ENCODE assay signal across 24 mouse cellular contexts in genomic region chr8:119904323-119904911, GRCm38 (mm10). TPM values are rescaled to one million over a fixed set of nuclear protein-coding genes. Genes with fewer than 3 reads are reported as not detected.
A peak's percentile ranks its signal among the peaks of the same experiment; 100 is the strongest.
DNase-seq lines count a peak whose midpoint lies in the region; ATAC-seq and TF ChIP-seq lines count a peak whose summit lies in the region.
"Had no signal": no experiment of that assay in that cellular context is flagged by ENCODE, and none has a peak within 500 bp of the region (broad histone marks: within the 10 kb centered on the region; RNA-seq: fewer than 3 reads in every experiment).

No protein-coding gene starts in this region.

- H3K4me1 ChIP-seq in stomach, embryonic 14.5 days (ENCODE audit: control insufficient read depth, insufficient read depth, low read length), result no peaks in the 10 kb centered on the region
- H3K4me1 ChIP-seq in stomach, postnatal 0 days (replicated peaks; ENCODE audit: control insufficient read depth, insufficient read depth), result no peaks in the 10 kb centered on the region
- H3K4me1 ChIP-seq in liver, embryonic 12.5 days, result peaks cover 27% of the 10 kb centered on the region
- H3K4me1 ChIP-seq: embryonic facial prominence, embryonic 15.5 days; hindbrain, embryonic 13.5 days had no signal

- H3K4me2 ChIP-seq in stomach, embryonic 14.5 days (replicated peaks; ENCODE audit: low read depth, low read length), result no peak overlapping the region
- no peak overlapping the region for H3K4me2 ChIP-seq in stomach, postnatal 0 days (replicated peaks; ENCODE audit: low read depth)
- no peak overlapping the region for H3K4me2 ChIP-seq in liver, embryonic 12.5 days
- H3K4me2 ChIP-seq: embryonic facial prominence, embryonic 15.5 days; hindbrain, embryonic 13.5 days had no signal

- no peak for TF ChIP-seq EP300 in stomach, postnatal 0 days (optimal IDR thresholded peaks at IDR 0.05)

- peak; percentile 54 for DNase-seq in adrenal gland, postnatal 14 days
- no peak for DNase-seq in adrenal gland, postnatal 10 days
- DNase-seq in stomach, postnatal 0 days (ENCODE audit: low spot score), result no peak
- DNase-seq in ES-CJ7 (ENCODE audit: low read depth, low spot score), result peak; percentile 49
- DNase-seq in mesoderm, embryonic 11.5 days (ENCODE audit: low read depth, low spot score), result peak; percentile 39
- no peak for DNase-seq in layer of hippocampus, postnatal 25 days (ENCODE audit: extremely low spot score in 1 of 2, low spot score in 1 of 2)
- DNase-seq: cerebellum, adult 11-12 months; cerebellum, adult 9-10 months; cerebellum, postnatal 36 days; gastrocnemius, adult 2 months; gastrocnemius, postnatal 36 days; heart, adult 18-20 months; heart, postnatal 10 days; kidney, adult 11 months had no signal

- H3K27me3 ChIP-seq in stomach, embryonic 14.5 days (ENCODE audit: control insufficient read depth, insufficient read depth, low read length), result no peaks in the 10 kb centered on the region
- no peaks in the 10 kb centered on the region for H3K27me3 ChIP-seq in stomach, postnatal 0 days (ENCODE audit: control insufficient read depth, insufficient read depth, low read length)
- peaks cover 66% of the 10 kb centered on the region for H3K27me3 ChIP-seq in liver, embryonic 12.5 days (replicated peaks)
- H3K27me3 ChIP-seq: embryonic facial prominence, embryonic 15.5 days had no signal

- WGBS in stomach, embryonic 14.5 days, result 43% methylated on average over 12 of the region's 12 CpGs
- WGBS in stomach, postnatal 0 days, result 44% methylated on average over 12 of the region's 12 CpGs
- WGBS in liver, embryonic 12.5 days (ENCODE audit: insufficient replicate concordance), result 52% methylated on average over 12 of the region's 12 CpGs

- no peaks in the 10 kb centered on the region for H3K9me3 ChIP-seq in stomach, embryonic 14.5 days (ENCODE audit: control insufficient read depth, low read depth, low read length)
- no peaks in the 10 kb centered on the region for H3K9me3 ChIP-seq in stomach, postnatal 0 days (ENCODE audit: control insufficient read depth, low read length)
- no peaks in the 10 kb centered on the region for H3K9me3 ChIP-seq in liver, embryonic 12.5 days (replicated peaks)
- H3K9me3 ChIP-seq: embryonic facial prominence, embryonic 15.5 days; forebrain, embryonic 10.5 days; heart, embryonic 10.5 days; hindbrain, embryonic 13.5 days had no signal

- ATAC-seq in stomach, embryonic 14.5 days (ENCODE audit: insufficient number of reproducible peaks, insufficient read depth, low FRiP score, low read depth), result 0 out of 2 replicates have a peak, but pooled peaks have one; percentile 14
- ATAC-seq in stomach, postnatal 0 days (ENCODE audit: low FRiP score, low TSS enrichment), result no peak
- ATAC-seq in liver, embryonic 12.5 days, result no peak
- ATAC-seq: forebrain, embryonic 14.5 days; hindbrain, postnatal 0 days had no signal

- no peak overlapping the region for H3K9ac ChIP-seq in stomach, embryonic 14.5 days (replicated peaks; ENCODE audit: low read depth, low read length)
- H3K9ac ChIP-seq in stomach, postnatal 0 days (ENCODE audit: low read length), result no peak overlapping the region
- H3K9ac ChIP-seq in liver, embryonic 12.5 days, result no peak overlapping the region
- H3K9ac ChIP-seq: embryonic facial prominence, embryonic 15.5 days; hindbrain, embryonic 13.5 days had no signal

- no peak for TF ChIP-seq CTCF in stomach, postnatal 0 days (IDR thresholded peaks at IDR 0.05; ENCODE audit: low read depth)

- no peaks in the 10 kb centered on the region for H3K36me3 ChIP-seq in stomach, embryonic 14.5 days (ENCODE audit: control insufficient read depth, insufficient read depth, low read length)
- H3K36me3 ChIP-seq in stomach, postnatal 0 days (ENCODE audit: control insufficient read depth, insufficient read depth, low read length), result no peaks in the 10 kb centered on the region
- H3K36me3 ChIP-seq in liver, embryonic 12.5 days, result no peaks in the 10 kb centered on the region
- H3K36me3 ChIP-seq: embryonic facial prominence, embryonic 15.5 days; forebrain, embryonic 10.5 days; heart, embryonic 10.5 days; hindbrain, embryonic 13.5 days had no signal

- H3K4me3 ChIP-seq in stomach, embryonic 14.5 days (ENCODE audit: low read depth, low read length), result no peak overlapping the region
- no peak overlapping the region for H3K4me3 ChIP-seq in stomach, postnatal 0 days (ENCODE audit: low read depth, low read length)
- no peak overlapping the region for H3K4me3 ChIP-seq in liver, embryonic 12.5 days
- H3K4me3 ChIP-seq: embryonic facial prominence, embryonic 15.5 days; erythroblast, embryonic 14.5 days; forebrain, embryonic 10.5 days; gastrocnemius, adult 2 months; heart, embryonic 10.5 days; hindbrain, embryonic 13.5 days had no signal

- no peak overlapping the region for H3K27ac ChIP-seq in stomach, embryonic 14.5 days (ENCODE audit: low read length)
- H3K27ac ChIP-seq in stomach, postnatal 0 days (replicated peaks), result no peak overlapping the region
- no peak overlapping the region for H3K27ac ChIP-seq in liver, embryonic 12.5 days
- H3K27ac ChIP-seq: embryonic facial prominence, embryonic 15.5 days; forebrain, embryonic 10.5 days; gastrocnemius, adult 2 months; heart, embryonic 10.5 days; hindbrain, embryonic 13.5 days; hindbrain, postnatal 0 days had no signal

RNA-seq across cellular contexts. Expression of gene Usp10, which starts 5.7 kb away (rescaled TPM):
- total RNA-seq in adrenal gland, postnatal 14 days (2021), result 103 and 109 TPM in 2 replicates
- 100 to 1,000 TPM in 1 of 2 experiments, 10 to 100 TPM in 1; 92.2 to 106 TPM for total RNA-seq in adrenal gland, postnatal 10 days (2021)
- 110 and 114 TPM in 2 replicates for polyA plus RNA-seq in stomach, embryonic 14.5 days (2014; fragmentation: Nextera tagmentation; extraction: Ambion mirVana)
- 54.5 and 57.2 TPM in 2 replicates for polyA plus RNA-seq in stomach, postnatal 0 days (2015; fragmentation: Nextera tagmentation; extraction: Ambion mirVana)
- polyA plus RNA-seq in liver, embryonic 12.5 days (2016; fragmentation: Nextera tagmentation; extraction: Ambion mirVana), result 124 and 136 TPM in 2 replicates
- total RNA-seq in layer of hippocampus, postnatal 25 days (2021), result 10 to 100 TPM; 84.3 to 99.0 TPM

RNA-seq across cellular contexts. Expression of gene Gm20388, which starts 6.2 kb away (rescaled TPM):
- 4.6 and 17.6 TPM in 2 replicates for total RNA-seq in adrenal gland, postnatal 14 days (2021)
- total RNA-seq in adrenal gland, postnatal 10 days (2021), result 1 to 10 TPM; 1.9 to 2.0 TPM
- 6.2 and 11.4 TPM in 2 replicates for polyA plus RNA-seq in stomach, embryonic 14.5 days (2014; fragmentation: Nextera tagmentation; extraction: Ambion mirVana)
- polyA plus RNA-seq in stomach, postnatal 0 days (2015; fragmentation: Nextera tagmentation; extraction: Ambion mirVana), result not detected in 2 replicates
- not detected in 2 replicates for polyA plus RNA-seq in liver, embryonic 12.5 days (2016; fragmentation: Nextera tagmentation; extraction: Ambion mirVana)
- total RNA-seq in layer of hippocampus, postnatal 25 days (2021), result 1 to 10 TPM; 8.8 TPM
- polyA plus RNA-seq: heart, embryonic 14.5 days; hindbrain, postnatal 0 days had no signal

RNA-seq across cellular contexts. Expression of gene Klhl36, which starts 42.4 kb away (rescaled TPM):
- total RNA-seq in adrenal gland, postnatal 14 days (2021), result 6.6 and 10.0 TPM in 2 replicates
- 10 to 100 TPM in 1 of 2 experiments, 1 to 10 TPM in 1; 7.3 to 11.2 TPM for total RNA-seq in adrenal gland, postnatal 10 days (2021)
- polyA plus RNA-seq in stomach, embryonic 14.5 days (2014; fragmentation: Nextera tagmentation; extraction: Ambion mirVana), result 11.2 and 15.6 TPM in 2 replicates
- polyA plus RNA-seq in stomach, postnatal 0 days (2015; fragmentation: Nextera tagmentation; extraction: Ambion mirVana), result 9.0 and 10.0 TPM in 2 replicates
- polyA plus RNA-seq in liver, embryonic 12.5 days (2016; fragmentation: Nextera tagmentation; extraction: Ambion mirVana), result 7.0 and 7.7 TPM in 2 replicates
- 1 to 10 TPM; 8.0 to 8.5 TPM for total RNA-seq in layer of hippocampus, postnatal 25 days (2021)

Comparison
In these comparisons a context has a peak if more than half of its experiments do, and no peak if none do; other contexts are left out.
1. DNase-seq: peak in adrenal gland, postnatal 14 days (single experiment), ES-CJ7 (single experiment) and mesoderm, embryonic 11.5 days (single experiment); none in adrenal gland, postnatal 10 days (single experiment), stomach, postnatal 0 days (single experiment) and layer of hippocampus, postnatal 25 days (0 of 2).